In the genomic region with DNA sequence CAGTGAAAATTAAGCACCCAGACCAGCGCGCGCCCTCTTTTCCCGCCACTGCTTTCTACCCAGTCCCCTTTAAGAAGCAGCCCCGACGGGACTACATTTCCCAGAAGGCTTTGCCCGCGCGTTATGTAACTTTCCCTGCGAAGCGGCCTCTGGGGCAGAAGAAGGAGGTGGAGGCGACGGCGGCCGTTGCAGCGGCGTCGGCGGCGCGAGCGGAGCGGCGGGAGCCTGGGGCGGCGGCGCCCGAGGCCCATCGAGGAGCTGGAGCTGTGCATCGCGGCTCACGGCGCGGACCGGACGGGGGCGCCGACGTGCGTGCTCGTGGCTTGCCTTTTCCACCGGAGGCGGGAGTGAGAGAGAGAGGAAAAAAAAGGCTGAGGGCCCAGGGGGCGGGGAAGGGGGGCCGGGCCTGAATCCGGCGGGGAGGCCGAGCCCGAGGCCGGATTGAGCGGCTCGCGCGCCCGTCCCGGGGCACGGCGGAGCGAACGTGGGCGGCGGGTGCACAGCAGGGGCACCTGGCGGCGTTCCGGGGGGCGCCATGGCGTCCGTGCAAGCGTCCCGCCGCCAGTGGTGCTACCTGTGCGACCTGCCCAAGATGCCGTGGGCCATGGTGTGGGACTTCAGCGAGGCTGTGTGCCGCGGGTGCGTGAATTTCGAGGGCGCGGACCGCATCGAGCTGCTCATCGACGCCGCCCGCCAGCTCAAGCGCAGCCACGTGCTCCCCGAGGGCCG, we compare ENCODE assay signal across 8 mouse cellular contexts. TPM values are rescaled to one million over a fixed set of nuclear protein-coding genes. Genes with fewer than 3 reads are reported as not detected.
DNase-seq lines count a peak whose midpoint lies in the region; ATAC-seq lines count a peak whose summit lies in the region.

A gene (plus strand): TSS at position 143 of the 729 bp plus-strand sequence.

- peak within 1 kb of the TSS; percentile 97 for H3K4me2 ChIP-seq in hindbrain, embryonic 15.5 days

- ATAC-seq in hindbrain, embryonic 15.5 days (ENCODE audit: low FRiP score, low read depth), result peak; percentile 65

- under 1% methylated on average over 75 of the region's 90 CpGs for WGBS in hindbrain, embryonic 15.5 days

- DNase-seq in T-cell, adult 2 months (ENCODE audit: low spot score), result peak; percentile 92
- DNase-seq in cerebellum, postnatal 36 days, result peak; percentile 93 to 95
- DNase-seq in frontal cortex, postnatal 36 days (ENCODE audit: low spot score in 2 of 2), result peak; percentile 94 to 96
- peak; percentile 89 for DNase-seq in left cerebral cortex, adult 11 months (ENCODE audit: low spot score)
- peak; percentile 95 for DNase-seq in lung, postnatal 4 days
- peak; percentile 93 for DNase-seq in retina, postnatal 7 days (ENCODE audit: low read depth, low spot score)
- peak; percentile 82 for DNase-seq in urinary bladder, adult 2 months (ENCODE audit: low spot score)

- H3K9ac ChIP-seq in hindbrain, embryonic 15.5 days, result peak within 1 kb of the TSS; percentile 95

- H3K36me3 ChIP-seq in hindbrain, embryonic 15.5 days, result peaks cover 13% of the 10 kb centered on the region

- H3K27me3 ChIP-seq in hindbrain, embryonic 15.5 days, result no peaks in the 10 kb centered on the region

- H3K4me3 ChIP-seq in hindbrain, embryonic 15.5 days, result peak within 1 kb of the TSS; percentile 85

- H3K27ac ChIP-seq in hindbrain, embryonic 15.5 days (replicated peaks), result peak within 1 kb of the TSS; percentile 94

- peaks cover 51% of the 10 kb centered on the region for H3K4me1 ChIP-seq in hindbrain, embryonic 15.5 days (replicated peaks)

- no peaks in the 10 kb centered on the region for H3K9me3 ChIP-seq in hindbrain, embryonic 15.5 days

RNA-seq across cellular contexts. Expression of the gene that starts here (rescaled TPM):
- 31.6 and 35.2 TPM in 2 replicates for polyA plus RNA-seq in hindbrain, embryonic 15.5 days (2015; fragmentation: Nextera tagmentation; extraction: Ambion mirVana)
- polyA plus RNA-seq in urinary bladder, adult 2 months (2012; rRNA removed), result 15.8 and 20.3 TPM in 2 replicates

Comparison
In these comparisons a context has a peak if more than half of its experiments do, and no peak if none do; other contexts are left out.
1. Peak in every context shown above with its lines: DNase-seq, ATAC-seq, H3K4me3 ChIP-seq and H3K27ac ChIP-seq.